In the genomic region with DNA sequence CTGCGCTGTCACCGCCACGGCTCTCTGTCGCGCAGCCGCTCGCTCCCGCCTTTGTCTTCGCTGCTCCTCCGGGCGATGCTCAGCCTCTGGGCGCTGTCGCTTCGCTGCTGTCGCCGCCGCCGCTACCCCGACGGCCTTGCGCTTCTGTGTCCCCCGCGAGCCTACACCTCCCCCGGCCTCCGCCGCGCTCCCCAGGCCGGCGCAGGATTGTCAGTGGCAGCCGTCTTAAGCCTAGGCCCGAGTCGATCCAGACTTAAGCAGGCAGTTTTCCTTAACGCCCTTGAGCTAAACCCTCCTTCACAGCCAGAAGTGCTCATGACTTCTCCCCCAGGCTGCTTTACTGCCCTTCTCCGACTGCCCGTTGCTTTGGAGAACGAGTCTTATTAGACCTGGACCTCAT, we compare ENCODE assay signal across 8 mouse cellular contexts. TPM values are rescaled to one million over a fixed set of nuclear protein-coding genes. Genes with fewer than 3 reads are reported as not detected.
DNase-seq lines count a peak whose midpoint lies in the region; ATAC-seq and TF ChIP-seq lines count a peak whose summit lies in the region.

No protein-coding gene starts in this region.

- no peak for TF ChIP-seq CTCF in liver, adult 2 months (IDR thresholded peaks at IDR 0.05; ENCODE audit: low read depth, low read length)

- H3K4me3 ChIP-seq in liver, adult 2 months (ENCODE audit: insufficient read depth, low read depth, low read length): peak overlapping the region; percentile 97
- H3K4me3 ChIP-seq in intestine, embryonic 16.5 days (ENCODE audit: low read length): peak overlapping the region; percentile 90
- H3K4me3 ChIP-seq in midbrain, embryonic 13.5 days (replicated peaks): peak overlapping the region; percentile 98

- H3K36me3 ChIP-seq in liver, adult 2 months (ENCODE audit: control insufficient read depth, insufficient read depth, low read length): peaks cover 7% of the 10 kb centered on the region
- H3K36me3 ChIP-seq in intestine, embryonic 16.5 days (ENCODE audit: control insufficient read depth, insufficient read depth, low read length): no peaks in the 10 kb centered on the region
- H3K36me3 ChIP-seq in midbrain, embryonic 13.5 days: peaks cover 6% of the 10 kb centered on the region

- peak overlapping the region; percentile 93 for H3K27ac ChIP-seq in liver, adult 2 months (replicated peaks; ENCODE audit: insufficient read depth, low read depth, low read length)
- H3K27ac ChIP-seq in intestine, embryonic 16.5 days (ENCODE audit: low read length): peak overlapping the region; percentile 99
- peak overlapping the region; percentile 100 for H3K27ac ChIP-seq in midbrain, embryonic 13.5 days

- peak overlapping the region; percentile 100 for H3K9ac ChIP-seq in liver, adult 2 months (ENCODE audit: low read depth, low read length)
- H3K9ac ChIP-seq in intestine, embryonic 16.5 days (ENCODE audit: low read depth, low read length): peak overlapping the region; percentile 95
- H3K9ac ChIP-seq in midbrain, embryonic 13.5 days (replicated peaks): peak overlapping the region; percentile 98

- peak; percentile 34 for DNase-seq in liver, adult 2 months (ENCODE audit: extremely low read depth, low read depth, low spot score)
- DNase-seq in liver: no peak
- peak; percentile 18 for DNase-seq in MEL-GATA-1-ER (ENCODE audit: extremely low read depth, low read depth)
- DNase-seq in cerebellum, postnatal 14 days: no peak
- DNase-seq in gastrocnemius, postnatal 4 days (ENCODE audit: low spot score in 2 of 2): no peak

- WGBS in liver, adult 2 months: under 1% methylated on average over 34 of the region's 36 CpGs
- WGBS in intestine, embryonic 16.5 days: 0% methylated on average over 36 of the region's 36 CpGs
- under 1% methylated on average over 32 of the region's 36 CpGs for WGBS in midbrain, embryonic 13.5 days

- no peaks in the 10 kb centered on the region for H3K9me3 ChIP-seq in intestine, embryonic 16.5 days (ENCODE audit: control insufficient read depth, low read length)
- no peaks in the 10 kb centered on the region for H3K9me3 ChIP-seq in midbrain, embryonic 13.5 days

- ATAC-seq in erythroblast, adult 5-6 weeks (replicated peaks; ENCODE audit: low FRiP score, poor library complexity, severe bottlenecking): peak; percentile 7
- peak; percentile 26 for ATAC-seq in intestine, embryonic 16.5 days
- no peak; the same call in 1 of the 2 replicates for ATAC-seq in midbrain, embryonic 13.5 days

- H3K79me2 ChIP-seq in liver, adult 2 months (ENCODE audit: control insufficient read depth, insufficient read depth, low read length): peaks cover 20% of the 10 kb centered on the region

- no peaks in the 10 kb centered on the region for H3K27me3 ChIP-seq in liver, adult 2 months (ENCODE audit: control insufficient read depth, insufficient read depth, low read length)
- H3K27me3 ChIP-seq in intestine, embryonic 16.5 days (replicated peaks; ENCODE audit: control insufficient read depth, insufficient read depth, low read length): no peaks in the 10 kb centered on the region
- no peaks in the 10 kb centered on the region for H3K27me3 ChIP-seq in midbrain, embryonic 13.5 days

- peaks cover 23% of the 10 kb centered on the region for H3K4me1 ChIP-seq in liver, adult 2 months (ENCODE audit: control insufficient read depth, insufficient read depth, low read length)
- peaks cover 24% of the 10 kb centered on the region for H3K4me1 ChIP-seq in intestine, embryonic 16.5 days (ENCODE audit: control insufficient read depth, insufficient read depth, low read length)
- H3K4me1 ChIP-seq in midbrain, embryonic 13.5 days (replicated peaks): peaks cover 43% of the 10 kb centered on the region

- no peak for TF ChIP-seq POLR2A in liver, adult 2 months (IDR thresholded peaks at IDR 0.05; ENCODE audit: extremely low read depth, insufficient read depth, low read length)

- H3K4me2 ChIP-seq in intestine, embryonic 16.5 days (ENCODE audit: low read depth, low read length): peak overlapping the region; percentile 73
- H3K4me2 ChIP-seq in midbrain, embryonic 13.5 days (replicated peaks): peak overlapping the region; percentile 78

RNA-seq across cellular contexts. Expression of a gene that starts 1.3 kb away (rescaled TPM):
- total RNA-seq in liver, adult 2 months (2014; rRNA removed): 43.7 and 46.2 TPM in 2 replicates
- polyA plus RNA-seq in liver, adult 2 months (2012; rRNA removed): 27.5 and 32.6 TPM in 2 replicates
- 79.7 and 79.8 TPM in 2 replicates for total RNA-seq in erythroblast, adult 5-6 weeks (2015; ENCODE audit: low replicate concordance)
- 126 and 158 TPM in 2 replicates for total RNA-seq in erythroblast, adult 5-6 weeks (2017; ENCODE audit: low replicate concordance)
- 108 and 113 TPM in 2 replicates for polyA plus RNA-seq in intestine, embryonic 16.5 days (2015; fragmentation: Nextera tagmentation; extraction: Ambion mirVana)
- 229 and 255 TPM in 2 replicates for polyA plus RNA-seq in midbrain, embryonic 13.5 days (2015; fragmentation: Nextera tagmentation; extraction: Ambion mirVana)
- 100 to 1,000 TPM; 102 to 108 TPM for total RNA-seq in gastrocnemius, postnatal 4 days (2021)

RNA-seq across cellular contexts. Expression of a gene that starts 32.8 kb away (rescaled TPM):
- under 0.01 TPM in 1 of 2 replicates, not detected in the other for total RNA-seq in liver, adult 2 months (2014; rRNA removed)
- polyA plus RNA-seq in liver, adult 2 months (2012; rRNA removed): 0.14 and 0.44 TPM in 2 replicates
- 3.1 and 6.3 TPM in 2 replicates for total RNA-seq in erythroblast, adult 5-6 weeks (2015; ENCODE audit: low replicate concordance)
- total RNA-seq in erythroblast, adult 5-6 weeks (2017; ENCODE audit: low replicate concordance): 5.4 and 6.4 TPM in 2 replicates
- 0.50 and 0.54 TPM in 2 replicates for polyA plus RNA-seq in intestine, embryonic 16.5 days (2015; fragmentation: Nextera tagmentation; extraction: Ambion mirVana)
- polyA plus RNA-seq in midbrain, embryonic 13.5 days (2015; fragmentation: Nextera tagmentation; extraction: Ambion mirVana): 7.0 and 8.5 TPM in 2 replicates
- total RNA-seq in gastrocnemius, postnatal 4 days (2021): under 1 TPM in 1 of 2 experiments, not detected in 1; 0.39 TPM

RNA-seq across cellular contexts. Expression of a gene that starts 32.8 kb away (rescaled TPM):
- total RNA-seq in liver, adult 2 months (2014; rRNA removed): under 0.01 and 0.13 TPM in 2 replicates
- polyA plus RNA-seq in liver, adult 2 months (2012; rRNA removed): 0.06 and 0.12 TPM in 2 replicates
- 3.3 TPM in 1 of 2 replicates, not detected in the other for total RNA-seq in erythroblast, adult 5-6 weeks (2015; ENCODE audit: low replicate concordance)
- total RNA-seq in erythroblast, adult 5-6 weeks (2017; ENCODE audit: low replicate concordance): 0.26 and 1.3 TPM in 2 replicates
- 1.0 and 1.3 TPM in 2 replicates for polyA plus RNA-seq in intestine, embryonic 16.5 days (2015; fragmentation: Nextera tagmentation; extraction: Ambion mirVana)
- polyA plus RNA-seq in midbrain, embryonic 13.5 days (2015; fragmentation: Nextera tagmentation; extraction: Ambion mirVana): 1.4 and 1.5 TPM in 2 replicates
- total RNA-seq in gastrocnemius, postnatal 4 days (2021): under 1 TPM; 0.34 TPM

Comparison
In these comparisons a context has a peak if more than half of its experiments do, and no peak if none do; other contexts are left out.
1. DNase-seq: peak in liver, adult 2 months (single experiment) and MEL-GATA-1-ER (single experiment); none in liver (single experiment), cerebellum, postnatal 14 days (0 of 2) and gastrocnemius, postnatal 4 days (0 of 2).
2. Peak in every context shown above with its lines, with median percentiles within 50 percentile points of each other: H3K27ac ChIP-seq, H3K4me3 ChIP-seq and H3K9ac ChIP-seq.